Mouse (Mus musculus) adrenal gland, adult 18-20 months (tissue): Measurements from ENCODE around the gene Cacybp. TPM values are rescaled to one million over a fixed set of nuclear protein-coding genes. Genes with fewer than 3 reads are reported as not detected.
A peak's percentile ranks its signal among the peaks of the same experiment; 100 is the strongest.

Source experiments
- DNase-seq, 2 experiments: peaks; one replicate each; pipeline ENCODE4 v3.0.0; 2021 to 2022; ENCODE audit warnings: low spot score in 2 of 2
- total RNA-seq, 2 experiments: library from RNA; stranded (reverse); gene quantifications; 1 replicate in 1 of 2; 2 replicates in 1 of 2; pipeline ENCODE4 v1.2.3; 2021

Cacybp gene
- total RNA-seq, 2 experiments from 2014 or later, result 125 to 182 TPM

- DNase-seq, result no peak
Observed at GRCm38 (mm10) chr1:160224093-160224492, 11.4 kb upstream of the Cacybp start.

GRCm38 (mm10) chr1:160217898-160218297 lies 5.2 kb upstream of the Cacybp start:
- no peak for DNase-seq

- DNase-seq, result no peak
Observed at GRCm38 (mm10) chr1:160214171-160214570, 1.5 kb upstream of the Cacybp start.

- no peak for DNase-seq
Observed at GRCm38 (mm10) chr1:160212123-160212691, 468 bp downstream of the Cacybp start.

- DNase-seq, result no peak
Observed at GRCm38 (mm10) chr1:160211597-160212122, 1.0 kb downstream of the Cacybp start.

GRCm38 (mm10) chr1:160210566-160210965 lies 2.1 kb downstream of the Cacybp start:
- no peak for DNase-seq

- DNase-seq, result no peak
Observed at GRCm38 (mm10) chr1:160209844-160210243, 2.8 kb downstream of the Cacybp start.

- no peak for DNase-seq
Observed at GRCm38 (mm10) chr1:160205486-160205885, 7.2 kb downstream of the Cacybp start.

- DNase-seq, result no peak
Observed at GRCm38 (mm10) chr1:160195337-160195663, 17.4 kb downstream of the Cacybp start.

- peak; percentile 95 to 96 for DNase-seq
Observed at GRCm38 (mm10) chr1:160194529-160195336, 17.9 kb downstream of the Cacybp start, which contains the start of gene Mrps14. Gene Mrps14, plus strand, starts transcription at chr1:160195215.

- no peak for DNase-seq
Observed at GRCm38 (mm10) chr1:160184506-160184905, 28.2 kb downstream of the Cacybp start.

- no peak for DNase-seq
Observed at GRCm38 (mm10) chr1:160181216-160181615, 31.5 kb downstream of the Cacybp start.

GRCm38 (mm10) chr1:160176903-160177302 lies 35.8 kb downstream of the Cacybp start:
- DNase-seq, result no peak

- no peak for DNase-seq
Observed at GRCm38 (mm10) chr1:160166600-160166999, 46.1 kb downstream of the Cacybp start.

- no peak for DNase-seq
Observed at GRCm38 (mm10) chr1:160158190-160158589, 54.5 kb downstream of the Cacybp start.

- no peak for DNase-seq
Observed at GRCm38 (mm10) chr1:160153480-160153879, 59.2 kb downstream of the Cacybp start, which contains the start of gene Tnn. Gene Tnn, minus strand, starts transcription at chr1:160153580.

Other genes starting within 250 kb of the Cacybp start
- 10 to 100 TPM; 17.6 to 24.4 TPM for gene 4930523C07Rik, start 168.5 kb downstream of the Cacybp start, total RNA-seq
- under 1 TPM; 0.29 to 0.30 TPM for gene Tnn, start 59.3 kb downstream of the Cacybp start, total RNA-seq
- 100 to 1,000 TPM; 101 TPM for gene Mrps14, start 17.7 kb downstream of the Cacybp start, total RNA-seq